Mouse (Mus musculus): ENCODE results near the gene Stx19.

DNA sequence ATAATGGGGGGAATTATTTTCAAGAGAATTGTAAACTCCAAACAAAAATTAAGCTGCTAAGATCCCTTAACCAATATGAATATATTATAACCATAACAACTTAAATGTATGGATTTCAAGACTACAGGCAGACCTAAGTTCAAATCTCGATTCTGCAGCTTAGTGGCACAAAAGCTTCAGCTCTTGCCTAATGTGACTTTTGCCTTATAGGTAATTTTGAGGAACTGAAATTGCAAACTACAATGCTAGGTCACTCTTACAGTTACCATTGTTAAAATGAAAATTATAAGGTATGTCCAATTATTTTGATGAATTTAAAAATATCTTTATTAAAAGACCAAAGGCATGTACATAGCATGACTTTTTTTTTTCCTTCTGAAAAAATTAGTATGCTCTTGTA, 17.9 kb upstream of the Stx19 start:
- TF ChIP-seq EP300 (IDR thresholded peaks at IDR 0.05; ENCODE audit: low read length) (no peak), ZKSCAN1 (IDR thresholded peaks at IDR 0.05; ENCODE audit: borderline replicate concordance, low read depth, low read length) (no peak), CTCF (conservative IDR thresholded peaks at IDR 0.05 in 1 of 2, IDR thresholded peaks at IDR 0.05 in 1 of 2; ENCODE audit: low read depth in 2 of 2, low read length in 2 of 2) (no peak), ZC3H11A (IDR thresholded peaks at IDR 0.05; ENCODE audit: low read depth, low read length) (no peak), POLR2A (IDR thresholded peaks at IDR 0.05; ENCODE audit: low read depth, low read length) (no peak), UBTF (IDR thresholded peaks at IDR 0.05; ENCODE audit: low read depth, low read length) (no peak), SIN3A (IDR thresholded peaks at IDR 0.05; ENCODE audit: low read length) (no peak), CHD1 (IDR thresholded peaks at IDR 0.05; ENCODE audit: low read depth, low read length) (no peak), GABPA (IDR thresholded peaks at IDR 0.05; ENCODE audit: insufficient replicate concordance, low read depth, low read length) (no peak), SMC3 (IDR thresholded peaks at IDR 0.05; ENCODE audit: low read depth, low read length) (no peak), MAX (IDR thresholded peaks at IDR 0.05; ENCODE audit: low read length) (no peak), ZNF384 (IDR thresholded peaks at IDR 0.05; ENCODE audit: low read depth, low read length) (no peak), HCFC1 (IDR thresholded peaks at IDR 0.05; ENCODE audit: low read depth, low read length) (no peak)
